Mouse (Mus musculus) G1E (cell line): Measurements from ENCODE around the gene Frem2.

ENCODE experiments used
- CTCF ChIP-seq: IDR thresholded peaks from 2 replicates; pipeline ENCODE4 v1.5.1; 2012; ENCODE audit warnings: low read depth, low read length, inconsistent platforms, mixed read lengths
- TAL1 ChIP-seq: conservative IDR thresholded peaks from 2 replicates; pipeline ENCODE4 v1.6.1; 2012; ENCODE audit warnings: low read depth, low read length, inconsistent platforms, mixed read lengths

DNA sequence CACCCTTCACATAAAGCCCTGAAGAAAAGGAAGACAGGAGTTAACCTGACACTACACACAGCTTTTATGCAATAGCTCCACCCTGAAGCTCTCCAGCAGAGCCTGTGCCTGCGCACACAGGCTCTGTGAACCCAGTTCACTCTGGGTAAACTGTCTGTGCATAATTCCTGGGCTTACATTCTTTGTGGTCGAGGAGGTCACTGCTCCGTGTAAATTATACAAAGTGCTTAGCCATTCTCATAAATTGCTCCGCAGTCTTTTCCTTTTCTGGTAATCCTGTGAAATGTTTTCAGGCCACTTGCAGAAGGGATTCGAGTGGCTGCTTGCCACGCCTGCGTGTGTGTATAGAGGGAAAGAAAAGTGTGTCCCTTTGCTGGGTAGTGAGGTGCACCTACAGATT, 92.6 kb downstream of the Frem2 start:
- TF ChIP-seq CTCF, result no peak
- TF ChIP-seq TAL1, result no peak
